Mouse (Mus musculus): ENCODE data around the gene Kcnn3. TPM values are rescaled to one million over a fixed set of nuclear protein-coding genes. Genes with fewer than 3 reads are reported as not detected.

Kcnn3 gene
- 1.6 and 2.4 TPM in 2 replicates for polyA plus RNA-seq (2012; rRNA removed)

- H3K27me3 ChIP-seq (ENCODE audit: control insufficient read depth, insufficient read depth, low read length): peaks cover 7% of the 10 kb centered on the region; the same call in 1 of the 2 replicates
- DNase-seq: peak; percentile 16
- H3K27ac ChIP-seq (ENCODE audit: control insufficient read depth, insufficient read depth, low read length): no peak within 1 kb of the TSS
- 4% methylated on average over 15 of the region's 15 CpGs for WGBS
- no peak within 1 kb of the TSS for H3K4me3 ChIP-seq (ENCODE audit: control insufficient read depth, insufficient read depth, low read length)
- TF ChIP-seq POLR2A (IDR thresholded peaks at IDR 0.05; ENCODE audit: control insufficient read depth, extremely low read depth, insufficient read depth, low read length, poor library complexity): no peak
- TF ChIP-seq CTCF (IDR thresholded peaks at IDR 0.05; ENCODE audit: borderline replicate concordance, control insufficient read depth, extremely low read depth, insufficient read depth, low read length, poor library complexity): no peak
- no peaks in the 10 kb centered on the region for H3K36me3 ChIP-seq (ENCODE audit: control insufficient read depth, insufficient read depth, low read length)
- H3K4me1 ChIP-seq (replicated peaks; ENCODE audit: control insufficient read depth, insufficient read depth, low read length): no peaks in the 10 kb centered on the region
Observed at GRCm38 (mm10) chr3:89519894-89520293, at the start of gene Kcnn3. Kcnn3 (plus strand) TSS chr3:89520164.

GRCm38 (mm10) chr3:89472280-89472679 is 47.7 kb upstream of the Kcnn3 start:
- H3K36me3 ChIP-seq (ENCODE audit: control insufficient read depth, insufficient read depth, low read length): no peaks in the 10 kb centered on the region
- H3K27ac ChIP-seq (ENCODE audit: control insufficient read depth, insufficient read depth, low read length): no peak overlapping the region
- TF ChIP-seq CTCF (IDR thresholded peaks at IDR 0.05; ENCODE audit: borderline replicate concordance, control insufficient read depth, extremely low read depth, insufficient read depth, low read length, poor library complexity): no peak
- no peak for TF ChIP-seq POLR2A (IDR thresholded peaks at IDR 0.05; ENCODE audit: control insufficient read depth, extremely low read depth, insufficient read depth, low read length, poor library complexity)
- H3K27me3 ChIP-seq (ENCODE audit: control insufficient read depth, insufficient read depth, low read length): no peaks in the 10 kb centered on the region
- no peak overlapping the region for H3K4me3 ChIP-seq (ENCODE audit: control insufficient read depth, insufficient read depth, low read length)
- DNase-seq: no peak
- 32% methylated on average over 7 of the region's 7 CpGs for WGBS
- H3K4me1 ChIP-seq (replicated peaks; ENCODE audit: control insufficient read depth, insufficient read depth, low read length): no peaks in the 10 kb centered on the region

DNA sequence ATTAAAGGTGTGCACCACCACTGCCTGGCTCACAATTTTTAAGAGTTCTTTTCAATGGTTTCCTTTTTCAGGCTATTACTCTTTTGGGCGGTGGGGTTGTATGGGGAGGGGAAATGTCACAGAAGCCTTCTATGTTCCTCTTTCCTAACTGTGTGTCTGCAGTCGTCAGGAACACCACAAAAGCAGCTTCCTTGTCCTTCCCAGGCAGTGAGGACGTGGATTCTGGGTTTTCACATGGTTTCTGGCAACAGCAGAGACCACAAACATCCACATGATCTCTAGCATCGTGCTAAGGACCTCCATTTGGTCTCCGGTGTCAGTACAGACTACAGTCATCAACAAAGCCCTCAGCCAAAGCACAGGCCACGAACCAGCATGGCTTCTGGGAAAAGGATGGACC is 46.1 kb upstream of the Kcnn3 start:
- WGBS: 35% methylated on average over 6 of the region's 6 CpGs
- H3K27ac ChIP-seq (ENCODE audit: control insufficient read depth, insufficient read depth, low read length): no peak overlapping the region
- no peaks in the 10 kb centered on the region for H3K36me3 ChIP-seq (ENCODE audit: control insufficient read depth, insufficient read depth, low read length)
- no peaks in the 10 kb centered on the region for H3K4me1 ChIP-seq (replicated peaks; ENCODE audit: control insufficient read depth, insufficient read depth, low read length)
- H3K4me3 ChIP-seq (ENCODE audit: control insufficient read depth, insufficient read depth, low read length): no peak overlapping the region
- DNase-seq: no peak
- no peak for TF ChIP-seq CTCF (IDR thresholded peaks at IDR 0.05; ENCODE audit: borderline replicate concordance, control insufficient read depth, extremely low read depth, insufficient read depth, low read length, poor library complexity)
- no peak for TF ChIP-seq POLR2A (IDR thresholded peaks at IDR 0.05; ENCODE audit: control insufficient read depth, extremely low read depth, insufficient read depth, low read length, poor library complexity)
- H3K27me3 ChIP-seq (ENCODE audit: control insufficient read depth, insufficient read depth, low read length): no peaks in the 10 kb centered on the region

GRCm38 (mm10) chr3:89479055-89479454 is 40.9 kb upstream of the Kcnn3 start:
- TF ChIP-seq POLR2A (IDR thresholded peaks at IDR 0.05; ENCODE audit: control insufficient read depth, extremely low read depth, insufficient read depth, low read length, poor library complexity): no peak
- TF ChIP-seq CTCF (IDR thresholded peaks at IDR 0.05; ENCODE audit: borderline replicate concordance, control insufficient read depth, extremely low read depth, insufficient read depth, low read length, poor library complexity): no peak
- no peak for DNase-seq
- Histone ChIP-seq H3K4me1 (replicated peaks; ENCODE audit: control insufficient read depth, insufficient read depth, low read length) (no peaks in the 10 kb centered on the region), H3K4me3 (ENCODE audit: control insufficient read depth, insufficient read depth, low read length) (no peak overlapping the region), H3K36me3 (ENCODE audit: control insufficient read depth, insufficient read depth, low read length) (no peaks in the 10 kb centered on the region), H3K27ac (ENCODE audit: control insufficient read depth, insufficient read depth, low read length) (no peak overlapping the region), H3K27me3 (ENCODE audit: control insufficient read depth, insufficient read depth, low read length) (no peaks in the 10 kb centered on the region)
- WGBS: 86% methylated on average over 6 of the region's 6 CpGs

- no peak overlapping the region for H3K27ac ChIP-seq (ENCODE audit: control insufficient read depth, insufficient read depth, low read length)
- H3K27me3 ChIP-seq (ENCODE audit: control insufficient read depth, insufficient read depth, low read length): no peaks in the 10 kb centered on the region
- TF ChIP-seq POLR2A (IDR thresholded peaks at IDR 0.05; ENCODE audit: control insufficient read depth, extremely low read depth, insufficient read depth, low read length, poor library complexity): no peak
- no peak for TF ChIP-seq CTCF (IDR thresholded peaks at IDR 0.05; ENCODE audit: borderline replicate concordance, control insufficient read depth, extremely low read depth, insufficient read depth, low read length, poor library complexity)
- DNase-seq: peak; percentile 52
- no peaks in the 10 kb centered on the region for H3K4me1 ChIP-seq (replicated peaks; ENCODE audit: control insufficient read depth, insufficient read depth, low read length)
- 54% methylated on average over 2 of the region's 2 CpGs for WGBS
- H3K36me3 ChIP-seq (ENCODE audit: control insufficient read depth, insufficient read depth, low read length): no peaks in the 10 kb centered on the region
- no peak overlapping the region for H3K4me3 ChIP-seq (ENCODE audit: control insufficient read depth, insufficient read depth, low read length)
Observed at GRCm38 (mm10) chr3:89481488-89481887, 38.5 kb upstream of the Kcnn3 start.

GRCm38 (mm10) chr3:89482249-89482648 is 37.7 kb upstream of the Kcnn3 start:
- H3K4me3 ChIP-seq (ENCODE audit: control insufficient read depth, insufficient read depth, low read length): no peak overlapping the region
- H3K36me3 ChIP-seq (ENCODE audit: control insufficient read depth, insufficient read depth, low read length): no peaks in the 10 kb centered on the region
- TF ChIP-seq POLR2A (IDR thresholded peaks at IDR 0.05; ENCODE audit: control insufficient read depth, extremely low read depth, insufficient read depth, low read length, poor library complexity) (no peak), CTCF (IDR thresholded peaks at IDR 0.05; ENCODE audit: borderline replicate concordance, control insufficient read depth, extremely low read depth, insufficient read depth, low read length, poor library complexity) (no peak)
- no peak for DNase-seq
- H3K27ac ChIP-seq (ENCODE audit: control insufficient read depth, insufficient read depth, low read length): no peak overlapping the region
- WGBS: 83% methylated on average over 5 of the region's 5 CpGs
- H3K4me1 ChIP-seq (replicated peaks; ENCODE audit: control insufficient read depth, insufficient read depth, low read length): no peaks in the 10 kb centered on the region
- no peaks in the 10 kb centered on the region; the same call in 1 of the 2 replicates for H3K27me3 ChIP-seq (ENCODE audit: control insufficient read depth, insufficient read depth, low read length)
